Mouse (Mus musculus) urinary bladder, postnatal 14 days (tissue): ENCODE results near the gene Cldn6.

ENCODE experiments used
- DNase-seq: peaks from one replicate; pipeline ENCODE4 v3.0.0; 2021; ENCODE audit warnings: low spot score

Cldn6 gene

DNA sequence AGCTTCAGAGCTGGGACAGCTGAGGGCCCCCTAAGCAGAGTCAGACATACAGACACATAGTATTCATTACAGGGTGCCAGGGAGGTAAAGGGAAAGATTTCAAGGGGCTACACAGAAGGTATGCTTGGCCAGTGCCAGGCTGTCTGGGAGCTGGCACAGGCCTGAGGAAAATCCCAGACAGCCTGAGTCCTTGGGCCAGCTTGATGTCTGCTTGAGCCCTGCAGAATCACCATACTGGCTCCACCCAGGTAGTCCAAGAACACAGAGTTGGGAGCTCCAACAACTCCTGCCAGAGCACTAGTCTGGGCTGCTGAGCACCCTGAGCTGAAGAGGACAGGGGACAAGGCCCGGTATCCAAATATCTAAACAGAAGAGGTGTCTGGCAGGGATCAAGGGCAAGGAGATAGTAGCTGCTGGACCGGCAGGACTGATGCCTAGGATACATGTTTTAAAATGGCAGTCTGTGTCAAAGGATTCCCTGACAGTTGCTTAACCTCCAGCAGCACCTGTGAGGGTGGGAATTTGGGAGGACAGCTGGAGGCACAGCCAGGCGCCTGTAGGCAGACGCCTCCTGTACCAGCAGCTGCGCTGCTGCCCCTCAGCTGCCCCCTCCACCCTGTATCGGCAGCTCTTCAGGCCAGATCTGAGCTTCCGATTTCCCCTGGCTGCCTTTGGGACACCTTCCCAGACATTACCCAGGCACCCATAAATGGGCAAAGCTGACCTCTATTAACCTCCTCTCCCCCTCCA lies 43.5 kb downstream of the Cldn6 start, which contains the start of gene 1520401A03Rik:
1520401A03Rik (minus strand) TSS at position 408 of the 750 bp plus-strand sequence.
- DNase-seq = no peak

DNA sequence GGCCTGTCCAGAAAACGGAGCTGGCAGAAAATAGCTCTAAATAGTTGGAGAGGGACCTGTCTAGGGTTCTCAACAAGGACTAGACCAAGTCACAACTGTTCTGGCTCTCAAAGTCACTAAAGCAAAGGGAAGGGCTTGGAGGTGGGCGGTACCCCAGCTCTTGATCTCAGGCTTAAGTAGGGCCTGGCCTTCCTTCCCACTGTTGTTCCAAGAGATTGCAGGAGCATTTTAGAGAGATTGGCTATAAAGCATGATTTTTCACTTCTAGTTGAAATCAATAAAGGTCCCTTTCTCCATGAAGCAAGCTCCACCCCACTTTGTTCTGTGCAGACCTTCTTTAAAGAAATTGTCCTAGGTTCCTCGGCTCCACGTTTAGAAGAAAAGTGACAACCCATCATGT lies 46.4 kb downstream of the Cldn6 start:
- DNase-seq = no peak

DNA sequence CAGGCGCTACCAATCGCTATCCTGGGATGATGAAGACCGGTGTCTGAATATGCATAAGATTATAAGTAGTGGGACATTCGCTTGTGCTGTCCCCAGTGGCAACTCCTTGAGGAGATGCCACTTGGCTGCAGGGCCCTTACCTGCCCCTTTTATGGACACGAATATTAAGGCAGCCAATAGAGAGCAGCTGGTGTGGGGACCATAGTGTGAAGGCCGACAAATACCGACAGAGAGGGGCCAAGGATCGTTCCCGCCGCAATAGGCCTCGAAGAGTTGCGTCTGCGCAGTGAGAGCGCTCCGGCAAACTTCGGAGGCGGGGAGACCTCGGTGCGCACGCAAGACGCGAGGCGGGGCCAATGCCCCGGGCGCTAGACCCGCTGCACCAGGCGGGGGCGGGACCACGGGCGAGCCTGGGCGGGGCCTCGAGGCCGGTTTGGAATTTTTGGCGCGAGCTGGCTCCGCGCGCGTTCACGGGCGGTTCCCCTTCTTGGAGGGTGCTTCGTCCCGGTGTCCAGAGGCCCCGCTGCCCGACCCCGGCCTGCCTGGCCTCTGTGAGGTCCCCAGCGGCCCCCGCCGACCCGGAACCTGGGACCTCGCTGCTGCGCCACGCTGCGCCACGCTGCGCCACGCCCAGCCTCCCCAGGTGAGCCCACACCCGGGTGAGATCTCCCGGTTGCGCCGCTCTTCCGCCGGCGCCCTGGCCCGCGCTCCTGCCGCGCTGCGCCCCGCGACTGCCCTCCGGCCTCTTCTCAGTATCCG lies 47.1 kb downstream of the Cldn6 start, which contains the start of gene Pkmyt1:
Pkmyt1 (plus strand) TSS at position 338 of the 759 bp plus-strand sequence.
- DNase-seq = peak; percentile 96

- DNase-seq = peak; percentile 82
Measured at GRCm38 (mm10) chr17:23726758-23727142, 47.7 kb downstream of the Cldn6 start.

DNA sequence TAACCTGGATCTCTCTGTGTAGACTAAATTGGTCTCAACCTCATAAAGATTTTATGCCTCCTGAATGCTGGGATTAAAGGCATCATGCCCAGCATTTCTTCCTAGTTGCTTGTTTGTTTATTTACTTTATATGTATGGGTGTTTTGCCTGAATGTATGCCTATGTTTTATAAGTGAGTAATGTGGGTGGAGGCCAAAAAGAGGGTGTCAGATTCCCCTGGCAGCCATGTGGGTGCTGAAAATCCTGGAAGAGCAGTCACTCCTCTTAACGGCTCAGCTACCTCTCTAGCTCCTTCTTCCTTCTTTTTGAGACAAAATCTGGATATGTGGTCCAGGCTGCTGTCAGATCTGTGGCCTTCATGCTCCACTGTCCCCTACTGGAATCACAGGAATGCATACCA lies 51.4 kb downstream of the Cldn6 start:
- no peak for DNase-seq
